Mouse (Mus musculus) MEL (cell line): ENCODE results near the gene Fbln2. TPM values are rescaled to one million over a fixed set of nuclear protein-coding genes. Genes with fewer than 3 reads are reported as not detected.

Source experiments
- DNase-seq: peaks from one replicate; pipeline ENCODE4 v3.0.0; 2011; ENCODE audit warnings: low read depth, low spot score
- H3K27ac ChIP-seq: 2 replicates; pipeline ENCODE4 v1.5.1; 2012; ENCODE audit warnings: low read depth, mild to moderate bottlenecking, control low read depth, low read length, moderate library complexity; ENCODE audit not compliant: control insufficient read depth
- H3K27me3 ChIP-seq, 2 experiments: fragments of 150-350 bp in 1 of 2; sonication (generic) in 1 of 2; 2 replicates each; pipeline ENCODE4 v1.6.1; 2012; ENCODE audit warnings: low read length in 2 of 2, mild to moderate bottlenecking in 2 of 2, improper control_type of control experiment in 1 of 2, moderate library complexity in 1 of 2; ENCODE audit not compliant: insufficient read depth in 2 of 2, control insufficient read depth in 1 of 2
- H3K36me3 ChIP-seq, 2 experiments: 2 replicates each; pipeline ENCODE4 v1.6.1; 2012 to 2014; ENCODE audit warnings: low read length in 2 of 2, improper control_type of control experiment in 1 of 2, inconsistent platforms in 1 of 2, mild to moderate bottlenecking in 1 of 2; ENCODE audit not compliant: insufficient read depth in 2 of 2, control insufficient read depth in 1 of 2
- H3K4me1 ChIP-seq, 2 experiments: fragments of 150-350 bp in 1 of 2; sonication (generic) in 1 of 2; 2 replicates each; pipeline ENCODE4 v1.6.1; 2012; ENCODE audit warnings: low read length in 2 of 2, improper control_type of control experiment in 1 of 2, mild to moderate bottlenecking in 1 of 2; ENCODE audit not compliant: insufficient read depth in 2 of 2, control insufficient read depth in 1 of 2
- H3K4me3 ChIP-seq, 2 experiments: fragments of 150-350 bp in 1 of 2; sonication (generic) in 1 of 2; 2 replicates each; pipeline ENCODE4 v1.5.1; 2012; ENCODE audit warnings: low read depth in 2 of 2, low read length in 2 of 2, mild to moderate bottlenecking in 2 of 2, moderate library complexity in 2 of 2, control low read depth in 1 of 2, improper control_type of control experiment in 1 of 2; ENCODE audit not compliant: control insufficient read depth in 1 of 2, insufficient read depth in 1 of 2
- H3K79me2 ChIP-seq: 2 replicates; pipeline ENCODE4 v1.6.1; 2012; ENCODE audit warnings: mild to moderate bottlenecking, low read length, moderate library complexity; ENCODE audit not compliant: control insufficient read depth, poor library complexity, insufficient read depth
- H3K9ac ChIP-seq: 2 replicates; pipeline ENCODE4 v1.6.1; 2012; ENCODE audit warnings: low read depth, mild to moderate bottlenecking, control low read depth, low read length, moderate library complexity; ENCODE audit not compliant: control insufficient read depth, poor library complexity, severe bottlenecking
- H3K9me3 ChIP-seq: fragments of 150-350 bp; sonication (generic); replicated peaks from 2 replicates; pipeline ENCODE4 v1.6.1; 2012; ENCODE audit warnings: mild to moderate bottlenecking, low read length, improper control_type of control experiment, moderate library complexity; ENCODE audit not compliant: insufficient read depth
- ETS1 ChIP-seq: IDR thresholded peaks from 2 replicates; pipeline ENCODE4 v1.6.1; 2012; ENCODE audit warnings: low read depth, mild to moderate bottlenecking, inconsistent platforms, low read length, improper control_type of control experiment, moderate library complexity
- HCFC1 ChIP-seq: IDR thresholded peaks from 2 replicates; pipeline ENCODE4 v1.6.1; 2012; ENCODE audit warnings: low read depth, mild to moderate bottlenecking, inconsistent platforms, low read length, improper control_type of control experiment, moderate library complexity
- JUND ChIP-seq: IDR thresholded peaks from 2 replicates; pipeline ENCODE4 v1.6.1; 2011; ENCODE audit warnings: low read depth, mild to moderate bottlenecking, improper control_type of control experiment, low read length
- KAT2A ChIP-seq: conservative IDR thresholded peaks from 2 replicates; pipeline ENCODE4 v1.6.1; 2012; ENCODE audit warnings: low read depth, low read length, improper control_type of control experiment, inconsistent platforms
- MAFK ChIP-seq: IDR thresholded peaks from 2 replicates; pipeline ENCODE4 v1.6.1; 2011; ENCODE audit warnings: low read depth, mild to moderate bottlenecking, low read length, improper control_type of control experiment, borderline replicate concordance
- NELFE ChIP-seq: IDR thresholded peaks from 2 replicates; pipeline ENCODE4 v1.6.1; 2011; ENCODE audit warnings: low read depth, low read length, improper control_type of control experiment
- POLR2A ChIP-seq, 2 experiments: IDR thresholded peaks; 2 replicates each; pipeline ENCODE4 v1.6.1; 2011 to 2012; ENCODE audit warnings: low read length in 2 of 2, mild to moderate bottlenecking in 2 of 2, control low read depth in 1 of 2, improper control_type of control experiment in 1 of 2, low read depth in 1 of 2, moderate library complexity in 1 of 2; ENCODE audit not compliant: control insufficient read depth in 1 of 2, insufficient read depth in 1 of 2, poor library complexity in 1 of 2
- POLR2AphosphoS5 ChIP-seq: IDR thresholded peaks from 2 replicates; pipeline ENCODE4 v1.6.1; 2012; ENCODE audit warnings: low read depth, borderline replicate concordance, mild to moderate bottlenecking, inconsistent platforms, low read length, moderate library complexity, mixed read lengths
- RAD21 ChIP-seq: IDR thresholded peaks from 2 replicates; pipeline ENCODE4 v1.6.1; 2011; ENCODE audit warnings: mild to moderate bottlenecking, low read depth, low read length, improper control_type of control experiment
- SIN3A ChIP-seq: IDR thresholded peaks from 2 replicates; pipeline ENCODE4 v1.6.1; 2012; ENCODE audit warnings: low read length, improper control_type of control experiment, inconsistent platforms
- TAL1 ChIP-seq: IDR thresholded peaks from 2 replicates; pipeline ENCODE4 v1.6.1; 2012; ENCODE audit warnings: mild to moderate bottlenecking, inconsistent platforms, low read length, moderate library complexity, mixed read lengths
- TBP ChIP-seq: IDR thresholded peaks from 2 replicates; pipeline ENCODE4 v1.8.0; 2011; ENCODE audit warnings: low read depth, low read length, improper control_type of control experiment
- TCF12 ChIP-seq: IDR thresholded peaks from 2 replicates; pipeline ENCODE4 v1.6.1; 2014; ENCODE audit warnings: low read depth, mild to moderate bottlenecking, inconsistent platforms, low read length, improper control_type of control experiment, moderate library complexity
- UBTF ChIP-seq: IDR thresholded peaks from 2 replicates; pipeline ENCODE4 v1.6.1; 2012; ENCODE audit warnings: low read depth, mild to moderate bottlenecking, inconsistent platforms, low read length, improper control_type of control experiment, moderate library complexity, borderline replicate concordance; ENCODE audit not compliant: insufficient read depth
- USF2 ChIP-seq, 2 experiments: IDR thresholded peaks; 2 replicates each; pipeline ENCODE4 v1.6.1; 2011 to 2012; ENCODE audit warnings: improper control_type of control experiment in 2 of 2, low read length in 2 of 2, borderline replicate concordance in 1 of 2, inconsistent platforms in 1 of 2, low read depth in 1 of 2, mild to moderate bottlenecking in 1 of 2; ENCODE audit not compliant: insufficient read depth in 1 of 2
- ZC3H11A ChIP-seq: IDR thresholded peaks from 2 replicates; pipeline ENCODE4 v1.6.1; 2012; ENCODE audit warnings: low read depth, mild to moderate bottlenecking, inconsistent platforms, low read length, improper control_type of control experiment
- ZMIZ1 ChIP-seq: IDR thresholded peaks from 2 replicates; pipeline ENCODE4 v1.6.1; 2012; ENCODE audit warnings: low read depth, mild to moderate bottlenecking, inconsistent platforms, low read length, improper control_type of control experiment, moderate library complexity
- ZNF384 ChIP-seq: IDR thresholded peaks from 2 replicates; pipeline ENCODE4 v1.6.1; 2012; ENCODE audit warnings: low read depth, mild to moderate bottlenecking, inconsistent platforms, low read length, improper control_type of control experiment
- polyA plus RNA-seq, 2 experiments: library from polyadenylated mRNA; stranded (reverse) in 1 of 2; unstranded in 1 of 2; fragments of >175 nt in 1 of 2; fragments of >200 nt in 1 of 2; gene quantifications; 2 replicates each; pipeline versions ENCODE4 v1.2.1 to v1.2.4; 2012; ENCODE audit warnings: low replicate concordance in 2 of 2, low read depth in 1 of 2; ENCODE audit not compliant: insufficient read length in 2 of 2, insufficient read depth in 1 of 2, missing spikeins in 1 of 2
- total RNA-seq: library from RNA; depleted of rRNA; stranded (reverse); fragments of 300-350 nt; gene quantifications from 2 replicates; pipeline ENCODE4 v1.2.3, GENCODE M21; 2012

Gene Fbln2
- total and polyA plus RNA-seq, 3 experiments: 1.9 to 2.3 TPM; not detected in 1

- no peak overlapping the region for H3K9ac ChIP-seq
- DNase-seq: no peak
- no peak overlapping the region for H3K4me3 ChIP-seq
- H3K79me2 ChIP-seq: no peaks in the 10 kb centered on the region
- H3K27me3 ChIP-seq: peaks cover 0 to 3% of the 10 kb centered on the region in 2 experiments; a peak in 2 of 4 replicates
- H3K27ac ChIP-seq: no peak overlapping the region
- no peak for TF ChIP-seq UBTF
- no peak for TF ChIP-seq TCF12
- no peak for TF ChIP-seq HCFC1
- no peak for TF ChIP-seq JUND
- TF ChIP-seq POLR2A (IDR thresholded peaks at IDR 0.05; ENCODE audit: control insufficient read depth in 1 of 2, insufficient read depth in 1 of 2, low read depth in 1 of 2, low read length in 2 of 2, poor library complexity in 1 of 2): no peak
- no peak for TF ChIP-seq ZMIZ1
- TF ChIP-seq ETS1: no peak
- no peaks in the 10 kb centered on the region for H3K4me1 ChIP-seq
- H3K9me3 ChIP-seq: no peaks in the 10 kb centered on the region
- H3K36me3 ChIP-seq: no peaks in the 10 kb centered on the region
Observed at GRCm38 (mm10) chr6:91244331-91244730, 32.1 kb downstream of the Fbln2 start.

GRCm38 (mm10) chr6:91245331-91245730, 33.1 kb downstream of the Fbln2 start:
- Histone ChIP-seq H3K9me3 (no peaks in the 10 kb centered on the region), H3K27me3 (peaks cover 0 to 3% of the 10 kb centered on the region in 2 experiments; a peak in 2 of 4 replicates), H3K79me2 (no peaks in the 10 kb centered on the region), H3K27ac (no peak overlapping the region), H3K4me1 (no peaks in the 10 kb centered on the region), H3K4me3 (no peak overlapping the region), H3K36me3 (no peaks in the 10 kb centered on the region), H3K9ac (no peak overlapping the region)
- TF ChIP-seq NELFE: no peak
- TF ChIP-seq ETS1: no peak
- TF ChIP-seq USF2 (IDR thresholded peaks at IDR 0.05; ENCODE audit: borderline replicate concordance in 1 of 2, insufficient read depth in 1 of 2, low read depth in 1 of 2, low read length in 2 of 2): no peak
- no peak for TF ChIP-seq JUND
- TF ChIP-seq KAT2A: no peak
- TF ChIP-seq ZNF384: no peak
- TF ChIP-seq TBP: no peak
- TF ChIP-seq ZC3H11A: no peak
- no peak for TF ChIP-seq RAD21
- TF ChIP-seq MAFK: no peak
- TF ChIP-seq POLR2AphosphoS5: no peak
- no peak for TF ChIP-seq TAL1
- no peak for TF ChIP-seq ZMIZ1
- no peak for TF ChIP-seq POLR2A (IDR thresholded peaks at IDR 0.05; ENCODE audit: control insufficient read depth in 1 of 2, insufficient read depth in 1 of 2, low read depth in 1 of 2, low read length in 2 of 2, poor library complexity in 1 of 2)
- TF ChIP-seq SIN3A: no peak
- DNase-seq: no peak
